Mouse (Mus musculus): ENCODE measurements around the gene Vamp2.

Gene Vamp2

GRCm38 (mm10) chr11:69088103-69088855 lies at the start of gene Vamp2:
Gene Vamp2 (plus strand): TSS chr11:69088490.
- peak; percentile 84 to 95 for DNase-seq (ENCODE audit: low spot score in 2 of 2)

GRCm38 (mm10) chr11:69045531-69046394 lies 42.5 kb upstream of the Vamp2 start, which contains the start of gene Aurkb:
Gene Aurkb (plus strand): TSS chr11:69045647.
- peak; percentile 86 to 92 for DNase-seq (ENCODE audit: low spot score in 2 of 2)

- DNase-seq (ENCODE audit: low spot score in 2 of 2): peak in 1 of 2 experiments; percentile 63
Observed at GRCm38 (mm10) chr11:69046395-69046774, 41.9 kb upstream of the Vamp2 start.

- DNase-seq (ENCODE audit: low spot score in 2 of 2): peak in 1 of 2 experiments; percentile 60
Observed at GRCm38 (mm10) chr11:69047592-69047991, 40.7 kb upstream of the Vamp2 start.

GRCm38 (mm10) chr11:69048151-69048550 lies 40.1 kb upstream of the Vamp2 start:
- DNase-seq (ENCODE audit: low spot score in 2 of 2): peak in 1 of 2 experiments; percentile 58

- peak in 1 of 2 experiments; percentile 58 for DNase-seq (ENCODE audit: low spot score in 2 of 2)
Observed at GRCm38 (mm10) chr11:69050748-69051147, 37.5 kb upstream of the Vamp2 start.

GRCm38 (mm10) chr11:69051771-69052170 lies 36.5 kb upstream of the Vamp2 start:
- no peak for DNase-seq (ENCODE audit: low spot score in 2 of 2)

GRCm38 (mm10) chr11:69052824-69053421 lies 35.4 kb upstream of the Vamp2 start:
- DNase-seq (ENCODE audit: low spot score in 2 of 2): no peak

- no peak for DNase-seq (ENCODE audit: low spot score in 2 of 2)
Observed at GRCm38 (mm10) chr11:69053848-69054247, 34.4 kb upstream of the Vamp2 start.

GRCm38 (mm10) chr11:69058265-69058664 lies 30.0 kb upstream of the Vamp2 start:
- no peak for DNase-seq (ENCODE audit: low spot score in 2 of 2)

GRCm38 (mm10) chr11:69058729-69059356 lies 29.4 kb upstream of the Vamp2 start:
- peak in 1 of 2 experiments; percentile 61 for DNase-seq (ENCODE audit: low spot score in 2 of 2)

GRCm38 (mm10) chr11:69059357-69059974 lies 28.8 kb upstream of the Vamp2 start, which contains the start of gene Borcs6:
Gene Borcs6 (plus strand): TSS chr11:69059717.
- DNase-seq (ENCODE audit: low spot score in 2 of 2): peak; percentile 91 to 93

GRCm38 (mm10) chr11:69059975-69060411 lies 28.3 kb upstream of the Vamp2 start:
- DNase-seq (ENCODE audit: low spot score in 2 of 2): peak; percentile 58 to 83

GRCm38 (mm10) chr11:69060448-69061254 lies 27.6 kb upstream of the Vamp2 start:
- DNase-seq (ENCODE audit: low spot score in 2 of 2): peak; percentile 41 to 80

- DNase-seq (ENCODE audit: low spot score in 2 of 2): no peak
Observed at GRCm38 (mm10) chr11:69061255-69061912, 26.9 kb upstream of the Vamp2 start.

GRCm38 (mm10) chr11:69062194-69062760 lies 26.0 kb upstream of the Vamp2 start:
- DNase-seq (ENCODE audit: low spot score in 2 of 2): peak; percentile 80 to 90

GRCm38 (mm10) chr11:69062761-69063224 lies 25.5 kb upstream of the Vamp2 start:
- DNase-seq (ENCODE audit: low spot score in 2 of 2): peak; percentile 94 to 98

GRCm38 (mm10) chr11:69063413-69064201 lies 24.7 kb upstream of the Vamp2 start:
- peak; percentile 88 to 98 for DNase-seq (ENCODE audit: low spot score in 2 of 2)
